Mouse (Mus musculus) CH12F3 (cell line): ENCODE results near the gene N4bp1.

ENCODE experiments used
- in situ Hi-C: fragments of 300-500 bp; cut with MboI; formaldehyde crosslinking; loops from 2 replicates; pipeline ENCODE4 v1.14.3; 2020; ENCODE audit warnings: low sequenced_read_pairs

The N4bp1 gene

GRCm38 (mm10) chr8:86828925-86829324 is 56.1 kb downstream of the N4bp1 start:
- in situ Hi-C loops: no loop called here

DNA sequence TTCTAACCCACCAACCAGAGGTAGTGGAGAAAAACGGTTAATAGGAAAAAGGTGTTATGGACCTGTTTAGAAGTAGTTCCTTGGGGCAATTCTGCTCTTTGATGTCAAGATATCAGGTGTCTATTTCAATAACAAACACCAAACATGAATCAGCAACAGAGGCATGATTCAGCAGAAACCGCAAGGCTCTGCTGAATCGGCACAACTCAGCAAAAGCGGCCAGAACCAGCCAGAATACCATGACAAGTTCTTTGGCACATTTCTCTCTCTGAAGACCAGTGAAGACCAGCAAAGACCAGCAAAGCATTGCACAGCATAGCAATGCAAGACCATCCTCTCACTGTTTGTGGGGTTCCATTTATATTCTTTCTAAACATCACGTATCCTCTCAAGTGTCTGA is 57.9 kb downstream of the N4bp1 start:
- in situ Hi-C loops: no loop called here

DNA sequence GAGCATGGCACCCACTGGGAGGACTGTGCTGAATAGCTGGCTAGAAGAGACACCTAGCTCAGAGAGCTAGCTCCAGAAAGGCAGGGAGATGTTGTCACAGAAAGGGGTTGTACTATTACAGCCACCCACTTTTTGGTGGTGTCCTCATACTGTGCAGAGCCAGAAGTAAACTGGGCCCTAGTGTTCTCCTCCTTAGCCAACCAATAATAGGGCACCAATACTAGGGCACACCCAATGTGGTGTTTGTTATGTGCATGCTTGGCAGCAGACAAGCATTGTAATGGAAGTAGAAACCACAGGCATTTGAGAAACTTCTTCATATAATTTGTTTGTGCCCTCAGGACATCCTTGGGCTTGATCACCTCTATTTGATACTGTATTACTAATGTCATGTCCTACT is 58.5 kb downstream of the N4bp1 start:
- in situ Hi-C loops: no loop called here

DNA sequence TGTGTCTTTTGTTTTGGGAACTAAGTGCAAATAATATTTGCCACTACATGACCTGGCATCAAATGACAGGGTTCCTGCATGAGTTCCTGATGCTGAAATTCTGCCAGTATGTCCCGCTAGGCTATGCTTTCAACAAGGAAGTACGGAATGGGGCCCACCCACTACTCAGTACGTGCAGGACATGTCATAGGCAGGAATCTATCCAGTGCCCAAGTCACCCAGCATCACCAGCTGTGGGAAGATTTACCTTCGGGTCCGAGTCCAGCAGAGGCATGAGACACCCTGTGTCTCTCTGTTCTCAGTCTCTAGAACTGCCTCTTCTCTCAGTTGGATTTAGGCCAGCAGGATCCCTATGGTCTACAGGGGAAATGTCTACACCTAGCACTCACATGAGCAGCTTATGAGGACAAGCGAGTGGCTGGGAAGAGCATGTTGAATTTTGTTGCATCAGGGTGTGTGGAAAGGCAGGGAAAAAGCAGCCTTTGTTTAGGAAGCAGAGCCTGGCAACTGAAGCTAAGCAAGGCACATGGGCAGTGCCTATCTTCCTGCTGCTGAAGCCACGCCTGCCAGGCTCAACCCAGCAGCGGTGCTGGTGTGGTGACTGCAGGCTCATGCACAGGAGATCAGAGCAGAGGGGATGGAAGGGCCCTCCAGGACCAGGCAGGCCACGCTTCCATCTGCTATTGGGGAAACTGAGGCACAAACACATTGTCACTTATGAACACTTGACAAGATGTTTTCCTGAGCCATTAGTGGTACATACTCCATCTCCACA is 59.2 kb downstream of the N4bp1 start:
- in situ Hi-C loops: no loop called here

DNA sequence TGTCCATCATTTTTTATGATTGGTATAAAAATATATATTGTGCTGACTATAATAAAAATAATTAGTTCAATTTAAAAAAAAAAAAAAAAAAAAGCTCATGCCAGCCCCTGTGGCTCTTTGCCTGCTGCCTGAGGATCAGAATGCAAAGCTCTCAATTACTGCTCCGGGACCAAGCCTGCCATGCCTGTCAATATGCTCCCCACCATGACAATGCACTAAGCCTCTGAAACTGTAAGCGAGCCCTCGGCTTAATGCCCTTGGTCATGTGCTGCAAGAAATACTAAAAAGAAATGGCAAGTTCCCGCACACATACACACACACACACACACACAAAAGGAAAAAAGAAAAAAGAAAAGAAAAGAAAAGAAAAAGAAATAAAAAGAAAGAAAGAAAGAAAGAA is 60.3 kb downstream of the N4bp1 start:
- in situ Hi-C loops: no loop called here

- in situ Hi-C loops: no loop called here
Measured at GRCm38 (mm10) chr8:86820756-86821201, 64.3 kb downstream of the N4bp1 start.

GRCm38 (mm10) chr8:86820186-86820755 is 64.8 kb downstream of the N4bp1 start:
- in situ Hi-C loops: no loop called here

GRCm38 (mm10) chr8:86819426-86819825 is 65.6 kb downstream of the N4bp1 start:
- in situ Hi-C loops: no loop called here

- in situ Hi-C loops: no loop called here
Measured at GRCm38 (mm10) chr8:86808990-86809960, 75.8 kb downstream of the N4bp1 start.

DNA sequence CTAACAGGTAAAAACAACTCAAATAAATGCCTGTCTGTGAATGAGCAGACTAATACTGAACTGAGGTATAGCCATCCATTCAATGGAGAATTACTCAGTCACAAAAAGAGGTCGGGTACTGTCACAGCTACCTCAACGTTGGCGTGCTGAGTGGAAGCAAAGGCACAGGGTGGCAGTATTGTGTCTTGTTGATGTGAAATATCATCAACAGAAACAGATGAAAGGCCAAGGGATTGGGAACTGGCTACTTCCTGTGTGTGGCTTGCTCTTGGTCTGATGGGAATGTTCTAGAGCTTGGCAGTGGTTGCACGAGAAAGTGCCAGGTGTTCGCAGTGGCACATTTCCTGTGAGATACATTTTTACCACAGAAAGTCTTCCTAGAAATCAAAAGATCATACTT is 76.8 kb downstream of the N4bp1 start:
- in situ Hi-C loops: no loop called here

GRCm38 (mm10) chr8:86801988-86802387 is 83.1 kb downstream of the N4bp1 start:
- in situ Hi-C loops: no loop called here

DNA sequence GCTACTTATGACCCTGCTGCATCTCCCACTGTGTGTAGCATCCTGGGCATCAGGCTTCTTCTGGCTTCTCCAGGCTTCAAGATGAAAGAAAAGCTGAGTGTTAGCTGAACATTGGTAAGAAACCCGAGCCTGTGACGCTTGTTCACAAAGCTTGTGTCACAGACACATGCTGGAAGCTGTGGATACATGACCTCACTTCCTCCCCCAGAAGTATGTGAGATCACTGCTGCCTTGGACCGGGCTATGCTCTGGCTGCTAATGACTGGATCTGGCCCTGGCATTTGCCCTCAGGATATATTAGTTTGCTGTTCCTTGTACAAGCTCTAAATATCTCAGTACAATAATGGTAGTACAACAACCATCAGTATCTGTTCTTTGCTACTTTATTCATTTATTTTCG is 84.1 kb downstream of the N4bp1 start:
- in situ Hi-C loops: no loop called here

DNA sequence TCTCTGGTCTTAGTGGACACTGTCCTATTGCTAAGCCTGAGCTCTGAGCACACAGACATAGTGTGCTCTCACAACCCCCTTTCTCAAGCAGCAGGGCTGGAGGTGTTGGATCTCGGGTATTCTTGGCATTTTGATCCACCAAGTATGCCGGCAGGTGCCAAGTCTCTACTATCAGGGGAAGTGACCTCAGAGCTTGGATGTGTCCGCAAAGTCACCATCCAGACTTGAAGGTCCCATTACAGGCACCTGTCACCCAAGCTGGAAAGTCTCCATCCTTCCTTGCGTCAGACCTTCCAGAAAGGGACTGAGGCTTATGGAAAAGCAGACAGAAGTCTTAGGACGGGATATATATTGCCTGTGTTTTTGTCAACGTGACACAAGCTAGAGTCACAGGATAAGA is 86.9 kb downstream of the N4bp1 start:
- in situ Hi-C loops: no loop called here

DNA sequence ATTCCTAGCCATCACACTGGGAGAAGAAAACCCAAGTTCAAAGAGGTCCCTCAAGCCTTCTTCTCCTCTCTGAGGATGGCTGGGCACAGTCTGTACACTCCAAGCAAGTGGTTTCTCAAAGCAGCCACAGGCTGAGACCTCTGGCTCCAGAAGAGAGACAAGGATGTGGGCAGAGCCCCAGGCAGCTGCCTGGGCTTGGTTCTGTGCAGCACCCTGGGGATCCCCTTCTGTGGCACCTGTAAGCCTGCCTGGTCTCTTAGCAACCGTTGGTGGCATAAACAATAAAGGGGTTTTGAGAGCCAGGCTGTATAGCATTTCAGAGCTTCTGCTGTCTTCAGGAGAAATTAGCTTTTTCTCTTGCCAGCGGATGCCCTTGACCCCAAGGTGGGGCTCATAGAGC is 87.4 kb downstream of the N4bp1 start:
- in situ Hi-C loops: no loop called here

DNA sequence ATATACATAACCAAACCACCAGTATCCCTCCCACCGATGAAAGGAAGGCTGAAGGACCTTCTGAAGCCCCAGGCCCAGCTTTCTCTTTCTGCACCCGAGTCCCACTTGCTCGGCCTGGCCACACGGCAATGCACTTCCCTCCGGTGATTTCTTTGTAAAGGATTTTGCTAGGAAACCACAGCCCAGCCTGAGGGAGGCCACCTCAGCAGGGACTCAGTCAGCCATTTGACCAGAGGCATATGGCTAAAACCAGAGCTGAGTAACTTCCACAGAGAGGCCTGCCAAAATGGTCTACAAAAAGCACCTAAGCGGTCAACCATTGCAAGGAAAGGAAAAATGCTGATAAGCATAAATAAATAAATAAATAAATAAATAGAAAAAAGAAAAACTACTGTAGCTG is 90.3 kb downstream of the N4bp1 start:
- in situ Hi-C loops: no loop called here

GRCm38 (mm10) chr8:86791542-86791941 is 93.5 kb downstream of the N4bp1 start:
- in situ Hi-C loops: no loop called here

DNA sequence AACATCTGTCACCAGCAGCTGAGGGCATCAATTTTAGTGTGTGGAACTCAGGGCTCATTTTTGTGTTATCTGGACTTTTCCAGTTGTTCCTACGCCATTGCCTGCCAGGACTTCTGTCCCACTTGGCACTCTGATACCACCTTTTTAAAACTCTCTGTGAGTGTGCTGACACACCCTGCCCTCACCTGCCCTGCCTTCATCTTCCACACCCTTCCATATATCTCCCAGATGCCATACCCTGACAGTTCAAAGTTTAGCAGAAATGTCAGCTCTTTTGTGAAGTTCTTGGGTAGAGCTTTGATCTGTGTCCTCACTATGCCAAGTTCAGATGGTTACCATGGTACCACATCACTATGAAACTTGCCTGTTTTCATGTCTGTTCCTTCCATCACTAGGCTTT is 95.5 kb downstream of the N4bp1 start:
- in situ Hi-C loops: no loop called here

DNA sequence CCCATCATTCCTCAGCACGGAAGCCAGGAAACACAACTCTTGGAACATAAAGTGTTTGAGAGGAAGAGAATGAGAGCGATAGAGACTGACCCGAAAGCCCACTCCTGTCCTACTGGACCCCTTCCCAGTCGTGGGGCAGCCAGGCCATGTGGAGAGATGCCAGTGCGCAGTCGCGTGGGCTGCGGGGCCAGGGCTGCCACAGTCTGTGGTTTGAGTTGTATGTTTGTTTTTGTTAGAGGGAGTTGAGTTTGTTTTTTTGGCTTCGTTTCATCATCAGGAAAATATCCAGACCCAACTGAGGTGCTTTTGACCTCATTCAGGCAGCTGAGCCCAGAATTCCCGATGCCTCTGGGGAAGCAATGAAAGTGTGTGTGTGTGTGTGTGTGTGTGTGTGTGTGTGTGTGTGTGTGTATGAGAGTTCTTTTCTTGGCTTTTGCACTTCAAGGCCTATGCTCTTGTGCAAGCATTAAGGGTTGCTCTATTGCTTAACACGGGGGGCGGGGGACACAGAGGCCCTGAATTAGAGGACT is 97.1 kb downstream of the N4bp1 start:
- in situ Hi-C loops: no loop called here

GRCm38 (mm10) chr8:86786498-86786897 is 98.6 kb downstream of the N4bp1 start:
- in situ Hi-C loops: no loop called here

GRCm38 (mm10) chr8:86781094-86781493 is 104.0 kb downstream of the N4bp1 start:
- in situ Hi-C loops: no loop called here

DNA sequence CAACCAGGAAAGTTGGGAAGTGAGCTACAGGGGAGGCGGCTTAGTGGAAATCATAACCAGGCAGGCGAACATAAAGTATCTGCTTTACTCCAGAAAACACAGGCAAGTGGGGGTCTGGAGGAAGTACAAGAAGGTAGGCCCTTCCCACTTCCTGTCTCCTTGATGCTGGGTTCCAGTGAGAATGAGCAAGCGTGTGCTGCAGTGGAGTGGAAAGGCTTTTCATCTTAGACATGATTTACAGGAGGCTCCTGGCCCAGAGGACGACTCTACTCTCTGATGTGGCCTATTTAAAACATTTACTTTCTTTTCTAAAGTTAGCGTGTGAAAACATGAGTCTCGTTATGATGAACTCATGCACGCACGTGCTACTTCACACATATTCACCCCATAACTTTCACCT is 105.9 kb downstream of the N4bp1 start:
- in situ Hi-C loops: no loop called here
